Mouse (Mus musculus): ENCODE data around the gene Gabrr2. TPM values are rescaled to one million over a fixed set of nuclear protein-coding genes. Genes with fewer than 3 reads are reported as not detected.

The Gabrr2 gene
- polyA plus RNA-seq, 2 experiments, result 0.54 to 0.78 TPM

DNA sequence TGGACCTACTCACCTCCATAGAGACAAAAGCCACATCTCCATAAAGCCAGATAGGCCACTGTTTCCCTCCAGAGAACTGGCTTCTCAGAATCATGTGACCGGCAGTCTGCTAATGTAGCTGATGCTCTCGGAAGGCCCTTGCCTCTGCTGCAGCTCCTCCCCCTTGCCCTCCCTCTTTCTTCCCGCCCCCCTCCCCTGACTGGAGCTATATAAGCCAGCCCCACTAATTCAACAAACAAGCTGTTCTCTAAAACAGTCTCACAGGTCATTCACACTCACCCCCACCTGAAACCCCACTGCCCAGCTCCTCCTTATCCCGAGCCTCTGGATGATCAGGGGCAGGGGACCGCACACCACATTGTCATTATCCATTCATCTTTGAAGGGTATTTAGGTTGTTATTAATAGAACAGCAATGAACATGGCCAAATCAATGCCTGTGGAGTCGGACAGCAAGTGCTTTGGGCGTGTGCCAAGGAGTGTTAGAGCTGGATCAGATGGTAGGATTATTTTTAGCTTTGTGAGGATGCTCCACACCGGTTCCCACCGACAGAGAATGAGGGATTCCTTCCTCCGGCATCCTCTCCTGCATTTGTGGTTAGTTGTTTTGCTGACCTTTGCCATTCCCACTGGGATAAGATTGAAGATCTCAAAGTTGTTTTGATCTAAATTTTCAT is 62.7 kb downstream of the Gabrr2 start:
- H3K9me3 ChIP-seq (ENCODE audit: control insufficient read depth, low read length), result no peaks in the 10 kb centered on the region
- no peak for ATAC-seq (ENCODE audit: low FRiP score, low read depth)
- no peak overlapping the region for H3K27ac ChIP-seq (replicated peaks; ENCODE audit: low read depth, low read length)
- no peak for TF ChIP-seq POLR2A (IDR thresholded peaks at IDR 0.05; ENCODE audit: borderline replicate concordance, extremely low read depth, insufficient read depth, insufficient read length)
- H3K4me1 ChIP-seq (ENCODE audit: control insufficient read depth, insufficient read depth, low read length), result no peaks in the 10 kb centered on the region
- H3K9ac ChIP-seq (ENCODE audit: low read depth, low read length, severe bottlenecking), result no peak overlapping the region
- no peaks in the 10 kb centered on the region for H3K27me3 ChIP-seq (ENCODE audit: control insufficient read depth, insufficient read depth, low read length)
- 72% methylated on average over 10 of the region's 10 CpGs for WGBS
- H3K4me2 ChIP-seq (replicated peaks; ENCODE audit: low read depth, low read length, severe bottlenecking), result no peak overlapping the region
- no peak overlapping the region for H3K4me3 ChIP-seq (replicated peaks; ENCODE audit: low read length)
- no peaks in the 10 kb centered on the region for H3K36me3 ChIP-seq (ENCODE audit: control insufficient read depth, insufficient read depth, low read length)
- DNase-seq (ENCODE audit: low spot score), result no peak

DNA sequence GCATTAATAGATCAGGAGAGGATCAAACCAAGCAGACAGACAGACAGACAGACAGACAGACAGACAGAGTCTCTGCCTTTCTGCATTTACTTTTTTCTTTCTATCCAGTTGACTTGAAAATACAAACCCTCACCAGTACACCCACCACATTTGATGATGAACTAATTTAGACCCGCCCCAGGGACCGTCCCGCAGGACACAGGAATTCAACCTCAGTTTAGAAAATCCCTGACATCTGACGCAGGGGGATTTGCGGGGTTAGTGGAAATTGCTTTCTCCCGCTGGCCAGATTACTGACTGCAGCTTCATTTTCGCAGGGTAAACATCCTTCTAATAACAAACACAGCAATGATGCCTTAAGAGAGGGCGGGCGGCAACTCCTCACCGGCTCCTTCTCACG is 69.4 kb downstream of the Gabrr2 start, which contains the start of gene Gabrr1:
Gabrr1 (plus strand) TSS at position 301 of the 400 bp plus-strand sequence.
- no peaks in the 10 kb centered on the region for H3K27me3 ChIP-seq (ENCODE audit: control insufficient read depth, insufficient read depth, low read length)
- H3K27ac ChIP-seq (replicated peaks; ENCODE audit: low read depth, low read length), result no peak within 1 kb of the TSS
- no peaks in the 10 kb centered on the region for H3K36me3 ChIP-seq (ENCODE audit: control insufficient read depth, insufficient read depth, low read length)
- WGBS, result 57% methylated on average over 11 of the region's 11 CpGs
- TF ChIP-seq POLR2A (IDR thresholded peaks at IDR 0.05; ENCODE audit: borderline replicate concordance, extremely low read depth, insufficient read depth, insufficient read length), result no peak
- H3K4me1 ChIP-seq (ENCODE audit: control insufficient read depth, insufficient read depth, low read length), result no peaks in the 10 kb centered on the region
- no peak within 1 kb of the TSS for H3K9ac ChIP-seq (ENCODE audit: low read depth, low read length, severe bottlenecking)
- ATAC-seq (ENCODE audit: low FRiP score, low read depth), result no peak
- H3K4me2 ChIP-seq (replicated peaks; ENCODE audit: low read depth, low read length, severe bottlenecking), result no peak within 1 kb of the TSS
- DNase-seq (ENCODE audit: low spot score), result no peak
- no peak within 1 kb of the TSS for H3K4me3 ChIP-seq (replicated peaks; ENCODE audit: low read length)
- H3K9me3 ChIP-seq (ENCODE audit: control insufficient read depth, low read length), result no peaks in the 10 kb centered on the region

Other genes with a start within 250 kb of the Gabrr2 start
- 4.9 TPM in 2 replicates for gene Ankrd6, start 112.2 kb upstream of the Gabrr2 start, polyA plus RNA-seq (2012; rRNA removed)
- 10.9 and 13.5 TPM in 2 replicates for gene Ankrd6, start 112.2 kb upstream of the Gabrr2 start, polyA plus RNA-seq (2014; fragmentation: Nextera tagmentation; extraction: Ambion mirVana)
- gene Rragd, start 80.0 kb upstream of the Gabrr2 start, polyA plus RNA-seq (2012; rRNA removed), result 11.8 and 12.3 TPM in 2 replicates
- gene Rragd, start 80.0 kb upstream of the Gabrr2 start, polyA plus RNA-seq (2014; fragmentation: Nextera tagmentation; extraction: Ambion mirVana), result 13.1 and 15.0 TPM in 2 replicates
- 26.6 TPM in 2 replicates for gene Ube2j1, start 31.6 kb upstream of the Gabrr2 start, polyA plus RNA-seq (2012; rRNA removed)
- 38.0 and 41.4 TPM in 2 replicates for gene Ube2j1, start 31.6 kb upstream of the Gabrr2 start, polyA plus RNA-seq (2014; fragmentation: Nextera tagmentation; extraction: Ambion mirVana)
- gene Gabrr1, start 69.5 kb downstream of the Gabrr2 start, polyA plus RNA-seq (2012; rRNA removed), result 0.04 TPM in 1 of 2 replicates, not detected in the other
- gene Gabrr1, start 69.5 kb downstream of the Gabrr2 start, polyA plus RNA-seq (2014; fragmentation: Nextera tagmentation; extraction: Ambion mirVana), result not detected in 2 replicates
- gene Pm20d2, start 126.7 kb downstream of the Gabrr2 start, polyA plus RNA-seq (2012; rRNA removed), result 2.3 and 3.3 TPM in 2 replicates
- gene Pm20d2, start 126.7 kb downstream of the Gabrr2 start, polyA plus RNA-seq (2014; fragmentation: Nextera tagmentation; extraction: Ambion mirVana), result 1.6 and 2.5 TPM in 2 replicates
- gene Srsf12, start 146.0 kb downstream of the Gabrr2 start, polyA plus RNA-seq (2012; rRNA removed), result 10.9 and 13.3 TPM in 2 replicates
- 13.3 and 20.3 TPM in 2 replicates for gene Srsf12, start 146.0 kb downstream of the Gabrr2 start, polyA plus RNA-seq (2014; fragmentation: Nextera tagmentation; extraction: Ambion mirVana)
- 61.4 and 66.5 TPM in 2 replicates for gene Pnrc1, start 227.2 kb downstream of the Gabrr2 start, polyA plus RNA-seq (2012; rRNA removed)
- 121 and 137 TPM in 2 replicates for gene Pnrc1, start 227.2 kb downstream of the Gabrr2 start, polyA plus RNA-seq (2014; fragmentation: Nextera tagmentation; extraction: Ambion mirVana)
- 7.3 and 8.3 TPM in 2 replicates for gene Rngtt, start 247.3 kb downstream of the Gabrr2 start, polyA plus RNA-seq (2012; rRNA removed)
- gene Rngtt, start 247.3 kb downstream of the Gabrr2 start, polyA plus RNA-seq (2014; fragmentation: Nextera tagmentation; extraction: Ambion mirVana), result 16.9 and 19.4 TPM in 2 replicates